Mouse (Mus musculus) neural tube, postnatal 0 days (tissue): ENCODE measurements around the gene Scube1. TPM values are rescaled to one million over a fixed set of nuclear protein-coding genes. Genes with fewer than 3 reads are reported as not detected.

Experiments used
- polyA plus RNA-seq: library from polyadenylated mRNA; unstranded; fragments of >200 nt; fragmentation: Nextera tagmentation; extraction: Ambion mirVana; gene quantifications from 2 replicates; pipeline ENCODE4 v1.2.1, GENCODE M21; 2015

Scube1 gene
- polyA plus RNA-seq: 4.5 and 5.9 TPM in 2 replicates

GRCm38 (mm10) chr15:83724886-83725269 lies at the start of gene Scube1:
TSS of gene Scube1 (minus strand) at chr15:83725021.

GRCm38 (mm10) chr15:83594513-83595363 lies 130.1 kb downstream of the Scube1 start, which contains the start of gene Ttll12:
TSS of gene Ttll12 (minus strand) at chr15:83595157.

DNA sequence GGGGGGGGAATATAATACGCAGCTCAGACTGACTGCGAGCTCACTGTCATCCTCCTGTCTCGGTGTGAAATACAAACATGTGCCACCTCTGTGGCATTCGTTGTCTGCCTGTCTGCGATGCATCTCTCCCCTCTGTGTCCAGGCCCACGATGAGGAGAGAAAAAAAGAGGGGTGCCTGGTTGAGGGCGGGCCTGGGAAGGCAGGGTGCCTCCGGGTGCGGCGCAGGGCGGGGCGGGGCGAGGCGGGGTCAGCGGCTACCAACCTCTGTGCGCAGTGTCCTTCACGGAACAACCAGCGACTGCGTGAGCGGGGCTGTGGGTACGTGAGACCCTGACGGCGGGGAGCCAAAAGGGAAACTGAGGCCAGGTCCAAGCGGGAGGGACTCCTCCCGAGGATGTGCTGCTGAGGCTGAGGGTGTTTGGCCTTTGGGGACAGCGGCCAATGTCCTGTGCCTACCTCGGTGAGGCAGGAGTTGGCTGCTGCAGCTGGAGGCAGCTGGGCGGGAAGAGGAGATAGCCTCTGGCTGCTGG lies 161.4 kb downstream of the Scube1 start, which contains the start of the genes Tspo and Mcat:
Tspo (plus strand) TSS at position 266 of the 530 bp plus-strand sequence.
Mcat (minus strand) TSS at position 461 of the 530 bp plus-strand sequence.

Other genes starting within 250 kb of the Scube1 start
- 83.1 and 84.7 TPM in 2 replicates for gene Ttll1, start 214.1 kb downstream of the Scube1 start, polyA plus RNA-seq
- gene Bik, start 198.2 kb downstream of the Scube1 start, polyA plus RNA-seq: 0.34 and 0.75 TPM in 2 replicates
- 19.4 and 23.9 TPM in 2 replicates for gene Tspo, start 161.4 kb downstream of the Scube1 start, polyA plus RNA-seq
- gene Mcat, start 161.2 kb downstream of the Scube1 start, polyA plus RNA-seq: 33.7 and 34.4 TPM in 2 replicates
- gene Ttll12, start 129.9 kb downstream of the Scube1 start, polyA plus RNA-seq: 28.6 and 32.9 TPM in 2 replicates
- 28.2 and 35.2 TPM in 2 replicates for gene Mpped1, start 54.4 kb upstream of the Scube1 start, polyA plus RNA-seq